Mouse (Mus musculus) spleen, postnatal 36 days (tissue): Measurements from ENCODE around the gene Gm9573.

Source experiments
- DNase-seq, 2 experiments: peaks; one replicate each; pipeline ENCODE4 v3.0.0; 2022; ENCODE audit warnings: low spot score in 2 of 2, mixed read lengths in 1 of 2

Gm9573 gene

GRCm38 (mm10) chr17:35594456-35594855 is 32.0 kb downstream of the Gm9573 start:
- DNase-seq: no peak

GRCm38 (mm10) chr17:35593786-35594185 is 32.7 kb downstream of the Gm9573 start:
- DNase-seq: no peak

- no peak for DNase-seq
Observed at GRCm38 (mm10) chr17:35592131-35592530, 34.3 kb downstream of the Gm9573 start.

GRCm38 (mm10) chr17:35591731-35592130 is 34.7 kb downstream of the Gm9573 start:
- no peak for DNase-seq

DNA sequence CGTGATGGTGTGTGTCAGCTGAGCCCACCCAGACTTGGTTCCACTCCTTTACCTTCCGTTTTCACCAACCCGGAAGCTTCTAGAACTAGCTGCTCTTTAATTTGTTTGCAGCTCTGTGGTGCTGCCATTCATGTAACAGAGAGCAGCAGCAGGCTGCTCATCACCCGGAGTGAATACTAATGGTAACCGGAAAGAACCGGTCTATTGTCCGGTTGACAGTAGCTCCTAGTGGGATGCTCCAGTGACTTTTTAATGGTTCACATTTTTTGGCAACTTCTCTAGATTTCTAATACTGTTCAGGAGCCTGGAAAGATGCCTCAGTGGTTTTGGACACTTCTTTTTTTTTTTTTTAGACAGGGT is 35.2 kb downstream of the Gm9573 start:
- DNase-seq: no peak

DNA sequence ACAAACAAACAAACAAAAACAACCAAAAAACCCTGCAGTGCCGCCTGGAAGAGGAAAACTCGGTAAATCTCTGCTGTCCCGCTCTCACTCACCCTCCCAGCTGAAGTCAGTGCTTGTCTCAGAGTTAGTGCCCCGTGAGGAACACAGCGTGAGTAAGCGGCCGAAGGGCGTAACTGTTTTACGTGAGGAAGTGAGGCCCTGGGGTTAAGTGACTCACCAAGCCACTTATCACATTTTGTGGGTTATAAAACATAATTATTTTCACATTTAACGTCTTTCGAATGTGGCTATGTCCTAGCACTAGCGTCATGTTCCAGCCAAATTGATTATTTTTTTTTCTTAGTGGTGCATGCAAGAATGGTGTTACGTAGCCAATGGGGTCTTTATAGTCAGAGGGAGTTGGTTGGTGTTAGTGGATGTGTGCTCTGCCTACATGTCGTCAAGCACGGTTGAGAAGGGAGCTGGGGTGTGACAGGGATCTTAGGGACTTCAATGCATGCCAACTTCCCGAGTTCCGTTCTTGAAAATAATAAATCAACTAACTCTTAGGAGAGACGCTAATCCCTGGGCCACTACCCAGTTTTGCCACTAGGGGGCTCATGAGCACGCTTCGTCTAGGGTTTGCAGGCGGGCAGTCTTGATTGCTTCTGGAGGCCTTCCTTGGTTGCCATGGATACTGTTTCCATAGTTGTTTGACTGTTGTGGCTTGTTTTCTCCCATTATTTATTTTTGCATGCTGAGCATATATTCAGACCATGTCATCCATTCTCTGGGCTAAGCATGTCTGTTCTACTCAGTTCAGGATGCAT is 35.8 kb downstream of the Gm9573 start:
- peak in 1 of 2 experiments; percentile 22 for DNase-seq

DNA sequence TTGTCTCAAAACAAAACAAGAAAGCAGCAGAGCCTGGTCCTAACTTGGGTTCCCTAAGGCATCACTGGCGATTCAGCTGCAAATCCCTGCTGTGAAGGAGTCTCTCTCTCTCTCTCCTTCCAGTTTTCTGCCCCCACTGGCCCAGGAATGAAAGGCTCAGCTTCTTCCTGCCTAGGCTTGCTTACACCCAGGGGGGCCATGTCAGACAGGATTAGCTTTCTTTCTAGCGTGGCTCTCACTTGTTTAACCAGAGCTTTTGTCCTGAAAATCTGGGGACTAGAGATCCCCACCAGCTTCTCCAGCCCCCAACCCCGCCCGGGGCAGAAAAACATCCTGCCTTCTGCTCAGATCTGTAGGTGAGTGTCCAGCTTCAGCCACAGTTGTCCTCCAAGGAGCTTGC is 38.0 kb downstream of the Gm9573 start:
- DNase-seq: no peak

- DNase-seq: no peak
Observed at GRCm38 (mm10) chr17:35587291-35587690, 39.1 kb downstream of the Gm9573 start.

DNA sequence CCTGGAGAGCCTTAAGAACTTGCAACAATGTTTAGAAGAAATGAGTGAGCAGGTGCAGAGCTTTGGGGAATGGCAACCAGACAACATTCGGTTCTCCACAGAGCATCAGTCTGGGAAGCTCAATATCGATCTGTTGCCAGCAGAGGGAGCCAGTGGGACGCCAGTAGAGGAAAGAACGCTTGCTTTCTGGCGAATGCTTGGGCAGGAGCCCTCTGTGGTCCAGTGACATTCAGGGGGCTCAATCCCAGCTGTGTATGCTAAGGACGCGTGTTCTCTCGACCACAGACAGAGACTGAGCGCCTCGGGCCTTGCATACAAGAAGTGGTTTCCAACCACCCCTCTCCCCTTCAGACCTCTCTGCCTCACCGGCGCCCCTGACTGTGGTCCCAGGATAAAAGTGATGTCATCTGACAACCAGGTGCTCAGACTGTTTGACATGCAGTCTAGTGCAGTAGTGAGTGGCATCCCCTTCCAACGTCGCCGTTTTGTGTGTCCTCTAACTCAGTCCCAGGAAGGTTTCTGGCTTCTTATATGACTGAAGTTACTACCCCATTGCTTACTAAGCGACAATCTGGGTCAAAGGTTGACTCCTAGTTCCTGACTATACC is 42.0 kb downstream of the Gm9573 start:
- peak; percentile 31 to 50 for DNase-seq

- DNase-seq: no peak
Observed at GRCm38 (mm10) chr17:35582900-35583299, 43.5 kb downstream of the Gm9573 start.

- peak; percentile 53 to 63 for DNase-seq
Observed at GRCm38 (mm10) chr17:35578211-35578610, 48.2 kb downstream of the Gm9573 start.

DNA sequence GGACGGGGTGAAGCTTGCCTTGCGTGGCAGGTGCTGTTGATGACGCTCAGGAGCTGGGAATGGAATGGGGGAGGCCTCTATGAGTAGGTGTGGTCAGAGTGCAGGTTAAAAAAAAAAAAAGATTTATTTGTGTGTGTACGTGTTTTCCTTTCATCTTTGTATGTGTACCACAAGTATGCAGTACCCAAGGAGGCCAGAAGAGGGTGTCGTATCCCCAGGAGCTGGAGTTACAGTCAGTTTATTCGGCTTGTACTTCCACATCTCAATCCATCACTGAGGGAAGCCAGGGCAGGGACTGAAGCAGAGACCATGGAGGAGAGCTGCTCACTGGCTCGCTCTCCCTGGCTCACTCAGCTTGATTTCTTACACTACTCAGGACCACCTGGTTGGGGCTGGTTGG is 55.0 kb downstream of the Gm9573 start:
- DNase-seq: no peak

DNA sequence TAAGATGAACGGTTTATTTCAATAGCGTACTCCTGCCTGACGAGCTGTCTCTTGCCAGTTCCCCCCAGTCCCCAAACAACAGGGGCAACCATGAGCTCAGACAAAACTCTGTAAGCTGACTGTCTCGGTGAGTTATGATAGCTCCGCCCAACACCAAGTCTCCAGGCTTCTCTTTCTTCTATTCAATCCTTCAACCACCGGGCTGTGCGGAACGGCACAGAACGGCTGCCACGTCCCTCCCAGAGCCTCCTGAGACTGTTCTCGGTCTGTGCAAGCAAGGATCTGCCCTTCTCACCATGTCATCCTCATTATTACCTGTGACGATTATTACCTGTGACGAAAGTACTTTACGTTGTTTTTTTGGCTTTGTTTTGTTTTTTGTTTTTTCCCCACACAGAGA is 55.6 kb downstream of the Gm9573 start:
- no peak for DNase-seq

DNA sequence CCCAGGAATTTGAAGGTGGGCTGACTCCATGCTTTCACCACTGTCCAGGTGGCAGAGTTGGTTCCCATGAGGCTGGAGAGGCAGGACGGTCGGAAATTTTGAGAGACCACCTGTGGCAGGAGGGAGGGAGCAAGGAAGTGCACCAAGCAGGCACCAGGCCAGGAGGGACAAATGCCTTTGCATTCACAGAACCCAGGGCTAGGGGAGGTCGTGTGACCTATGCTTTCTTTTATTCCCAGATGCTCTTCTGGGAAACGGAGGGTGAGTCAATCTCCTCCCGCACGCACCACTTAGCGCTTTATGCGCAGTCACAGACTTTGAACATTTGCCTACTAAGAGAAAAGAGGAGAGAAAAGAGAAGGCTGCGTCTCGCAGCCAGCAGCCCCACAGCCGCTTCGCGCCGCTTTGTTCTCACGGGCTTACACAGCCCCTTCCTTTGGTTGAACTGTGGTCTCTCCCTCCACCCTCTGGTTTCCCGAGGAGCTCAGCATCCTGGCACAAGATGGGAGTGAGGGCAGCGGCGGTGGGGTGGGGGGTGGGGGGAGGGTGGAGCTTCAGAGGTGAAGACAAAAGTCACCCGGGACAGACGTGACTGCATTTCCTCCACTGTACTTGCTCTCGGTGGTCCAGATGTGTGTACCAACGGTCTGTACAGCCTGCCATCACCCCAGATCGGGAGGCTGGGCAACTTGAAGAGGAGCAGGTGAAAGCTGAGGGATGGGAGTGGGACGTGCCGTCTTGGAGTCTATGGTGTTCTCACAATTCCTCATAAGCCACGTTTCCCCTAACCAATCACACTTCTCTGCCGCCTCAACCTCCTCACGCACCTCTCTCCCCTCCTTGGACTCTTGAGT is 57.1 kb downstream of the Gm9573 start:
- no peak for DNase-seq
